Mouse (Mus musculus): ENCODE measurements around the gene Samd4b.

The Samd4b gene

DNA sequence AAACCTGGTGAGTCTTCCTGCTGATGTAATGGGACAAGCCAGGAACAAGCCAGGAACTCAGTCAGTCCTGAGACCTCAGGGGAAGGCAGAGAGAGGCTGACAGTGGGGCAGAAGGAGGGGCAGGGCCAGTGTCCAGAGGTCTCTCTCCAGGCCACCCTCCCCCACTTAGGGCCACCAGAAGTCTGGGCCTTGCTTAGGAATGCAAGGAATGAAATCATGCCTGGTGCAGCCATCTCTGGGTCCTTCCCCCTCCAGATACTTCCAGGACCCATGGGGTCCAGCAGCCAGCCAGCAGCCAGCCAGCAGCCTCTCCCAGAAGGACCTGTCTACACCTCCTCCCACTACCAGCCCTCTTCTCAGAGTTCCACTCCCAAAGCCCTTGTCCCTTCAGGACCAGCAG lies 10.3 kb downstream of the Samd4b start:
- DNase-seq, result peak; percentile 79 to 82

DNA sequence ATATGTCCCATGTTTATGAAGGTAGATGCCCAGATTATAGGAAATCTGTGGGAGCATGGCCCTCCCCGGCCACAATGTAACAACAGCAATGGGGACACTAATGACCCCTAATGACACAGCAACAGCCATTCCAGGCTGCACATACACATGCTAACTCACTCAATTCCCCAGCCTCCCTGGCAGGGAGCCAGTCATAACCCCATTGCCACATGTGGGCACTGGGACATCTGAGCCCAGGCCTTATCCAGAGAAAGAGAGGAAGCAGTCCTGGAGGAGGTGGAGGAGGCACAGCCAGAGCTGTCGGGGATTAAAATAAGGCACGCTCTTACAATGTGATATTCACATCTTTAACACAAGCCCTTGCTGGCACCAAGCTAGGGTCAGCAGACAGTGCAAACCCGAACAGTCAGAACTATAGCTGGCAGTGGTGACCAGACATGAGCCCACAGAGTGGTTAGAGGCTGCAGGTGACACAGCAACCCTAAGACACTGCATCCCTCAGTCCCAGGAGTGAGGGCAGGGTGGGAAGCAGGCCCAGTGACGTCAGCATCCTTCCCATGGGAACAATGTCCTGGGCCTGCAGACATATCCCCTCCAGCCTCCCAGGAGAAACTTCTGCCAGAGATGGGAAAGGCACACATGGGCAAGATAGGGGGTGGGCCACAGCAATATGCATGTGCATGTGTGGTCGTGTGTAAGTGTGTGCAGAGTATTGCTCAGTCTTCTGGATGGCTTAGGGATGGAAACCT lies 11.1 kb downstream of the Samd4b start:
- peak; percentile 42 to 60 for DNase-seq

DNA sequence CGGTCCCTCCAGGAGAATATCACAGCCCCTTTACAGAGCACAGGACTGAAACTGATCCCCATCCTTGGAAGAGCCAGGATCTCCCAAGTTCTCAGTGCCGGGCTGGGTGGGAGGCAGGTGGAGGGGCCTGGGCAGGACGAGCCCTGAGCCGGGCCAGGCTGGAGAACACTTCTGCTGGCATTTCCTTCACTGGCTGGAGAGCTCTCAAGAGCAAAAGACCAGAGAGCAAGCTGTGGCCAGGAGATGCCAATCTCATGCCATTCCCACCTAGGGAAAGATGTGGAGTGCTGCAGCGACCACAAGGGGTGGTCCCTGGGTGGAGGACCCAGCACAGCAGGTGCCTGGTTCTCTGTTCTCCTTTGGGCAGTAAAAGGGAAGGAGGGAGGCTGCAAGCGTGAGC lies 12.9 kb downstream of the Samd4b start:
- no peak for DNase-seq

DNA sequence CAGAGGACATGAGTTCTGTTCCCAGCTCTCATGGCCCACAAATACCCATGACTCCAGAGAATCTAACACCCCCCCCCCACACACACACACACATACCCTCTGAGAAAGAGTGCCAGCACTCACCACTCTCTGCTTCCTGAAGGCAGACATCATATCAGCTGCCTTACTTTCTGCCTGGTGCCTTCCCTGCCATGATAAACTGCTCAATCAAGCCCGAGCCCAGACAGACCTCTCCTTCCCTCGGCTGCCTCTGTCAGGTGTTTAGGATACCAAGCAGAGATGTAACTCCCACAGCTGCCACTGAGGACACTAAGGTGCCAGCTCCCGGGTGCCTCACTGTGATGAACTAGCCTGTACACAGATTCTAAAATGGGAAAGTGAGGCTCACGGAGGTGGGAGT lies 13.5 kb downstream of the Samd4b start:
- DNase-seq, result no peak

DNA sequence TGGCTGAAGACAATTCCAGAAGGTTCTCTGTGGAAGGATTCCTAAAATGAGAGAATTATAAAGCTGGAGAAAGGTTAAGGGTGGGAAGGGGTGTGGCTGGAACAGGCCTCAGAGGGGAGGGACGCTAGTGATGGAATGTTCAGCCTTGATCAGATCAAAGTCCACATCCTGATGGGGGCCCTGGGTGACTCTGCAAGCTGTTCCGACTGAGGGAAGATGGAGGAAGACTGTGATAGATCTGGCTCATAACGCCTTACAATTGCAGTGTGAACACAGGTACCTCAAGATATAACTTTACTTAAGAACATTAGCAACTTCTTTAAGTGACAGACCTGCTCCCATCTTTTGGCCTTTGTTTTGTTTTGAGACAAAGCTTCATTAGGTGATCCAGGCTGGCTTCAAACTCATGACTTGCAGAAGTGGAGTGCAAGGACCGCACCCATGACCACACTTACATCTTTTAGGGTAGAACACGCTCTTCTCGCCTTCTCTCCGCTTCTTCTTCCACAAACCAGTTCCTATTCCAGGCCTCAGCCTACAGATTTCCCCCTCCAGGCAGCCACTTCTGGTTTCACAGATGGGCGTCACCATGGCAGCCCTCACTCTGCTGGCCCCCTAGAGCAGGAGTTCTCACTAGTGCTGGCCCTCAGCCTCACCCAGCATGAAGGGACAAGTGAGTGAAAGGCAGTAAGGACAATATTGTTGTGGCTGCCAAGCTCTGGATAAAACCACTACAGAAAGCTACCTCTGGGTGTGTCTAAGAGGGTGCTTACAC lies 14.2 kb downstream of the Samd4b start:
- peak in 1 of 2 experiments; percentile 54 for DNase-seq

DNA sequence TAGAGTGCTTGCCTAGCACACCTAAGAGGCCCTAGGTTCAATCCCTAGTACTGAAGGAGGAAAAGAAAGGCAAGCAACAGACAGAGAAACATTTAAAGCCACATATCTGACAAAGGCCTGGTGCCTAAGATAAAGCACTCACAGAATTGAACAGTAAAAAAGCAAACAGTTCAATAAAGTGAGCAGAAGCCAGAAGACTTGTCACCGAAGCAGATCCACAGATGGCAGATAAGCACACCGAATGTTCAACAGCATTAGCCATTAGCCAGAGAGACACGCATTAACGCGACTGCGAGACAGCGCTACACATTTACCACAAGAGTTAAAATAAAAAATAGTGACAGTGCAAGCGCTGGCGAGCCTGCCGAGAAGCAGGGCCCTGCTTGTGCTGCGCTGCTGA lies 15.1 kb downstream of the Samd4b start:
- no peak for DNase-seq

DNA sequence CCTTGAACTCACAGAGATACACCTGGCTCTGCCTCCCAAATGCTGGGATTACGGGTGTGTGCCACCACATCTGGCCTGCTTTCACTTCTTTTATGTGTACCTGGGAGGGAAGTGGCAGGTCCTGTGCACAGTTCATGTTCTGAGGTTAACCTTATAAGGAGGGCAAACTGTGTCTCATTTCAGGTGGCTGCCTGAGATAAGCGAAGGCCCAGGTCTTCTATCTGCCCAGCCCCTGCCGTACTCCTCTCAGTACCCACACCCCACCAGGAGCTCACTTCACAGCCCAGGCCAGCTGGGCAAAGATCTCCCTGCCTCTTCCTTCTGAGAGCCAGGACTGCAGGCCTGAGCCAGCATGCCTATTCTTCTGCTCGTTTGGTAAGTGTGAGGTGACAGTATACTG lies 16.2 kb downstream of the Samd4b start:
- DNase-seq, result no peak

DNA sequence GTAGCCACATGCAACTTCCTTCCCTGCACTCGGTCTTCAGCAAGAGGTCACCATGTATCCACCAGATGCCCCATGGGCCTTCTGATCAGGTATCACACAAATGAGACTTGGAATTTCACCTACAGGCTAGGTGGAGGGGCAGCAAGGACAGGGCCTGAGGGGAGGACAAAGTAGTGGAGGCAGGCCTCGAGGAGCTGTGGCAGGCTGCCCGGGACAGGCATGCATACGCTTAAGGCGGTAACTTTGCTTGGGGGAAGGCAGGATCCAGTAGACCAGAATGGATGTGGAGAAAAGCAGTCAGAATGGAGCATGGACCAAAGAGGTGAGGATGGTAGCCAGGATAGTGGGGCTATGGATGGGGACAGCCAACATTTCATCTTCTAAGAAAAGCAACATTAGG lies 18.1 kb downstream of the Samd4b start:
- DNase-seq, result no peak

DNA sequence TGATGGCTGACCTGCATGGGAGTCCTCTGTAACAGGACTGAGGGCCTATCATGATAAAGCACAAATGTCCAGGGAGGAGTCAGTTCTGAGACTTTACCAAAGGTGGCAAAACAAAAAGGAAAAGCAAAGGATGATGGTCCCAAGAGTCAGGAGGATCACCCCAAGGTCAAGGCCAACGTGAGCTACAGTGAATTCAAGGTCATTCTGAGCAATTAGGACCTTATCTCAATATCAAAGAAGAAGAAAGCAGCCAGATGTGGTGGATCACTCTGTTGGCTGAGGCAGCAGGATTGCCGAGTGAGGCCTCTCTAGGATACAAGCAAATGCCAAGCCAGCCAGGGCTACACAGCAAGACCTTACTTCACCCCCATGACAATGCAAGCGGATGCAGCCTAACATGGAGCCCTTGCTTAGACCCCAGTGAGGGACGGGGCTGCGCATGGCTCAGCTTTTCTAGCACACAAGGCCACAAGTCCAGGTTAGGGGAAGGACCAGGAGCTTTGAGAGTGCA lies 19.3 kb downstream of the Samd4b start:
- DNase-seq, result no peak

DNA sequence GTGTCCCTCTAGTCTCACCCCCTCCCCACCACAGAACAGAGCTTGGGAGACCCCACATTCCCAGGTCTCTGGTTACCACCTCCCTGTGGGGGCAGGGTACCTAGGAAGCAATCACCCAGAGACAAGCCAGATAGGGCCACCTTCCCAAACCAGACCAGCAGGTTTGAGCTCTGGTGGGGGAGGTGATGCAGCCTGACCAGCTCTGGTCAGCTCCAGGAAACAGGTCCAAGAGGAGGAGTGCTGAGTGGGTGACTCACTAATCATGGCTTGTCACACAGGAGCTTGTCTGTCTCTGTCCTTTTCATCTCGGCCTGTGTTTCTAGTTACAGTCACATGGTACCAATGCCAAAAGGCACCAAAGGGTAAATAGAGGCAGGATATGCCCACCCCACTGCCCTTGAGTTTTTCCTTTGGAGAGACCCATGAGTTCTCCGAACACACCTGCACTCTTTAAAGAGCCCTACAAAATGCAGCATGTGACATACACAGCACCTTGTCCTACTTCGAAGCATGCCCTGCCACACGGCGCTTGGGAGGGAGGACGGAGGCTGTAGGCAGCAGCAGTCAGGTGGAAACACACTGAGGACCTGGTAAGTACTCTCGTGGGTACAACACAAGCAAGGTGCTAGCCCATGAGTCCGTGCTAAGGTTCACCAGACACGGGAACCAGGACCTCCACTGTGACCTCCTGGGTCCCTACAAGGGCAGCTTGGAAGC lies 20.0 kb downstream of the Samd4b start:
- DNase-seq, result peak; percentile 73 to 79

DNA sequence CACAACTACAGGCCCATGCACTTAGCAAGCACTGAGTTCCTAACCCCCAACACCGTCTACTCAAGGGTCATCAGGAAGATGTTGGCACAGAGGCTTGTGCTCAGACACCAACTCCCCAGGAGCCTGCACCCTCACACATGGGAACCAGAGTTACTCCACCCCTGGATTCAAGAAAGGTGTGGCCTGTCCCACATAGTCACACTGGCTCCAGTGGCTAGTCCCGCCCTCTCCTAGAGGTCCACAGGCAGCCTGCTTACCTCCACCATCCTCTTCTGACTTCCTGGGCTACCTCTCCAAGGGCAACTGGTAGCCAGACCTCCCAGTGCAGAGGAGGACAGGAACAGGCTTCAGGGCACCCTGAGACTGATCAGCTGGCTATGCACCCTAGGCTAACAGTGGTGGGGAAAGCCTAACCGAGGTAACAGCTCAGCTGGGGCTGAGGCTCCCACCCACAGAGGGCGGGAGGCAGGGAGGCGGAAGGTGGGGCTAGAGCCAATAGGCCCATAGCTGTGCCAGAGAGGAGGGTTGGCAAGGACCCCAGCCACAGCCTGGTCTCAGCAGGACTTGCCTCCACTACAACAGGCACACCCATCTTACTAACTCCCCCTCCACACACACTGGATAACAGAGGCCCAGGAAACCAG lies 21.6 kb downstream of the Samd4b start:
- peak; percentile 68 to 69 for DNase-seq

DNA sequence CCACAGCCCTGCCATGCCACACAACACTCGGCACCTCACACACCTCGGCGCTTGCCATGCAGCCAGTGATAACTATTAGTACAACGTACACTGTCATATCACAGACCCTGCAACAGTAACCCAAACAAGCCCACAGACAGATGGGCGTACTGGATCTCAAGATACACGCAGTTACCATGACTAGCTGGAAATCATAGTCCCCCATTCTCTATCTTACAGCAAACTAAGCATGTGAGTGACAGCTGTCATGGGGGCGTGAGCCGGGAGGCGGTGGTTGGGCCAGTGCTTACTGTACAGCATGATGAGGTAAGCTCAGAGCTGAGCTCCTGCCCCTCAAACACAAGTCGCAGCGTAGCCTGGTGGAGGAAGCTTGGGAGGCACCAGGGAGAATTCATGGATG lies 22.3 kb downstream of the Samd4b start:
- no peak for DNase-seq

DNA sequence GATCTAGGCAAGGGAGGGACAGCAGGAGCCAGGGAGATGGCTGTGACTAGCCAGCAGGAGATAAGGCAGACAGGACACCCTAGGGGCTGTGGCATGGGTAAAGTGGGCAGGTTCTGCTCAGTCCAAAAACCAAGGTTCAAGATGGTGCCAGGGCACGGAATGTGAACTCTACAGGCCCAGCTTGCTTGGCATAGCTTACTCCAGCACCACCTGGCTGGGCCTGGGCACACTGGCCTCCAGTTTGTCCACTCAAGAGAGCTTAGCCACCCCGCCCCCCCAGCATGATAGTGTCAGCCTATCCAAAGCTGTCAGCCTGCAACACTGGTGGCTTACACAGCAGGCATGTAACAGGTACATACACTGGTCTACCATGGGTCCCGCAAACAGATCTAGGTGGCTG lies 24.7 kb downstream of the Samd4b start:
- DNase-seq, result peak; percentile 32 to 64

DNA sequence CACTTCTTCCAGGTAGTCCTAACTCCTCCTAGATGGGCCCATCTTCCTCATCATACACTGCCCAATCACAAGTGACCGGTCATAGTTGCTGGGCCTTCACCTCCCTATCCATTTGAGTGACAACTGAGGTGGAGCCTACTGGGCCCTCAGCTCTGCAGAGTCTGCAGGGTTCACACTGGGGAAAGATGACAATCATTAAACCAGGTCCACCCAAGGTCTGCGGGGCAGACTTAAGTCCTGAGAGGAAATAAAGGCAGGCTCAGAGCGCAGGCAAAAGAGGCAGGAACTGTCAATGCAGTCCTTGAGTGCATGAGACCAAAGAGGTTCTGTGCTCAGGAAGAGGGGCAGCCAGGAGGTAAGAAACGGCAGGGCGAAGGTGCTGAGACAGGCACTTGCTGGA lies 25.3 kb downstream of the Samd4b start:
- peak; percentile 63 to 79 for DNase-seq

DNA sequence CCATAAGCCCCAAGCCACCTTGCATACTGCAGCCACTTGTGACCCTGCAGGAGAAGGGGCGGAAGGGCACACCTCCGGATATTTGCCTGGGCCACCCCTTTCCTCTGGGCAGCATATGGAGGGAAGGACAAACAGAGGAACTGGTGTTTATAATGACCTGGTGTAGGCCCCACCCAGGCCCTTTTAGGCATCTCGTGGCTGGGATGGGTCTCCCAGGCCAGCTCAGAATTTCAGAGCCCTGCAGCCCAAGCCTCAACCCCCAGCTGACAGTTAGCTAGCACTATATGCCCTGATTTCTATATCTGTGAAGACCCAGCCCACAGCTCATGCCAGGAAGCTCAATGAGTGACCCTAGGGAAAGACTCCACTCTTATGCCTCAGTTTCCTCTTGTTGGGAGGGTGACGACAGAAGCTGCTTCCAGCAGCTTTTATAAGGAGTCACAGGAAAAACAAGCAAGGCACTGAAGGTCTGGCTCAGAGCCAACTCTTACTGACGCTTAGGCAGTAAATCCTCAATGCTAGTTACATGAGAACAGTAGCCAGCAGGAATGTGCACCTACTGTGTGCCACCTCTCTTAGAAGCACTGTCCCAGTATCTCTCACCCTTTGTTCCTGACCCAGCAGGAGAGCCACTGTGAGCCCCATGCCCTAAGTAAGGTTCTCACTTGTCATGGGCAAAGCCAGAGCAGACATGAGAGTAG lies 26.8 kb downstream of the Samd4b start:
- DNase-seq, result peak; percentile 64 to 68

DNA sequence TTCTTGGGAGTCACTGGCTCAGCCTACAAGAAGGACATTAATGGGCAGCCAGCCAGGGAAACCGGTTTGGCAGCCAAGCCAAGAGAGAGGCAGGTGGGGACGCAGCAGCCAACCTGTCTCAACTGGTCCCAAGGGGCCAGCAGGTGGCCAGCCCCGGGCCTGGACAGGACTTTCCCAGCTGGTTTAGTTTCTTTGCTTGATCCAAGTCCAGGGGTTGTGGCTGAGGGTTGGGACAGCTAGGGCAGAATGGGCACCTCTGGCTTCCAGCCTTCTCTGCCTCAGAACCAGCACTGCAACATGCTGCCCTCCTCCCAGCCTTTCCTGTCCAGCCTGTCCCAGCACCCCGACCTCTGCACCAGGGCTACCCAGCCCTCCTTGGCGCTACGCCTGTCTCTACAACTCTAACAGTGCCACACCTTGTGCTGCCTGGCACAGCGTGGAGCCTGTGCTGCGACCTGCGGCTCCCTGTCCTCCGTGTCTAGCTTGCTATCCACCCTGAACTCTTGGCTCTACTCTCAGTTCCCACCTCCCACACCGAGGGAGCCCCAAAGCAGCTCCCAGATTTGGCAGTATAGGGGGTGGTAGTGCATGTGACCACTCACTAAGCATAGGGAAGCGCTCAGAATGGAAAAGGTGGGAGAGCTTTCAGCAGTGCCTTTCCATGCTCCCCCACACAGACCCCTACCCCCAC lies 27.5 kb downstream of the Samd4b start:
- peak; percentile 95 to 96 for DNase-seq

DNA sequence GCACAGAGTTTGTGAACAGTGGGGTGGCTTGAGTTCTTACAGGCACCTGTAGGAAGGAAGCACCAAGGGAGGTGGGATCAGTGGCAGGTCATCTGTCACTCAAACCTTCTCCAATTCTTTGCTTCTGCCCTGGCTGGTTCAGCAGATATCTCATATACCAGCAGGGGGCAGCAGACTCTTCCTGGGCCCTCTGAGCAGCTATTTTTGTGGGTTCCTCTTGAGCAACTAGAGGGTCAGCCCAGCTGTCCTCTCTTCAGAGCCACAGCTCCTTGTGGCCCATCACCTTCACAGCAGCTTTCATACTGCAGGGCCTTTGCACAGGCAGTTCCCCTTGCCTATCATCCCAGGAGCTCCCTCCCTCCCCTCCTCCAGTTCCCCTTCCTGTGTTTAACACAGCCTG lies 29.7 kb downstream of the Samd4b start:
- peak; percentile 64 to 79 for DNase-seq

DNA sequence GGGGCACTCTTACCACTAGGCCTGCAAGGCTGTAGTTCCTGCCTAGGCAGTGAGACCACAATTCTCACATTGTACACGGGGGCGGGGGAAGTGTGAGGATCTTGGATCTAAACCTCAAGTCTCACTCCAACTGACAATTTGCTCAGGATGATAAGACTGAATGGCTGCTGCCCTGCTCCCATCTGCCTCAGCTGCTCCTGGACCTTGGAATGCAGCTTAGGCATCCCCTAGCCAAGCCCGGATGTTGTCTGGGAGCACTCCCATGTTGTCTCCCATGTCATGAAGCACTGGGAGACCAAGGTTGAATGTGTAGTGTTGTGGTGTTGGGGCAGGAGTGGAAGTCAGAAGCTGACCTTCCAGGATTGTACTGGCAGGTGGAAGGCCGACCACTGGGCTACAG lies 30.4 kb downstream of the Samd4b start:
- DNase-seq, result no peak

DNA sequence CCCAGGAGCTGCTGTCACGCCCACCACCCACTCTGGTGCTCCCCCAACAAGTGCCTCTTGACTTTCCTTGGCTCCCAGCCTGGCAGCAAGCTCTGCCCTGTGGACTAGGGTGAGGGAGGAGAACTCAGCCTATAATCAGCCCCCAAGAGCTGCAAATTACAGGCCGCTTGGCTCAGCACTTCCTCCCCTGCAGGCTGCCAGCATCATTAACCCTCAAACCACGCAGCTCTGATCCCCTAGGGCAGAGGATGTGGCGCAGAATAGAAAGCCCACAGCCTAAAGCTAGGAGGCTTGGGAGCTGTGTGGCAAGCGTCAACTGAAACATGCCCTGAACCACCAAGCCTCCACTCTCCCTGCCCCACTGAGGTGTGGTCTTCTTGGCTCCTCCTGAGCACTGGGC lies 32.5 kb downstream of the Samd4b start:
- DNase-seq, result no peak

DNA sequence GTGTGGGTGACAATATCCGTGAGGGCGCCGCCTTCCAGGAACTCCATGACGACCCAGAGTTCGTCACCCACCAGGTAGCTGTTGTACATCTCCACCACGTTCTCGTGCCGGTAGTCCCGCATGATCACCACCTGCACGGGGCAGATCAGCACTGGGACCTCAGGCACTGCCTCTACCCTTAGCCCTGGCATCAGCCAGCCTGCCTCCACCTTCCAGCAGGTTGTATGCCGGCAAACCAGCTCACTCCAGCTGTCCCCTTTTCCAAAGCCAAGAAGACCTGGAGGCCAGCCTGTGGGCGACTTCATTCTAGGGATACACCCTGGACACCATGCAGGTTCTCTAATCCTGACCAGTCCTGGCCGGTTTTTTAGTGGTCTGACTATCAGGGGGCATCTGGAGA lies 35.0 kb downstream of the Samd4b start:
- no peak for DNase-seq

DNA sequence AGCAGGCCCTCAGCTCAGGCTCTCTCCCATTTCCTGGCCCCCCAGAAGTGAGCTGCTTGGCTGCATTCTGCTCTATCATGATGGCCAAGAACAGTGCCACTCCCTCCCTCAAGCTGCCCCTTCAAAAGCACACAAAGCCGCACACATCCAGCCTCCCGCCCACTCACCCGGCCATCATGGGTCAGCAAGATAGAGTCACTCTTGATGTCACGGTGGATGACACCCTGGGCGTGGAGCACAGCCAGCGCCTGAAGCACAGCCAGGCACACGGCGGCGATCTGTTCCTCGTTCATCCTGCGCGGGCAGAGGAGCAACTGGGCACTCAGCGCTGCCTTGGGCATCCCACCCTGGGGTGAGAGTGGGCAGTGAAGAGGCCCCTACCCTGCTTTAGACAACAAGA lies 35.6 kb downstream of the Samd4b start:
- DNase-seq, result no peak

DNA sequence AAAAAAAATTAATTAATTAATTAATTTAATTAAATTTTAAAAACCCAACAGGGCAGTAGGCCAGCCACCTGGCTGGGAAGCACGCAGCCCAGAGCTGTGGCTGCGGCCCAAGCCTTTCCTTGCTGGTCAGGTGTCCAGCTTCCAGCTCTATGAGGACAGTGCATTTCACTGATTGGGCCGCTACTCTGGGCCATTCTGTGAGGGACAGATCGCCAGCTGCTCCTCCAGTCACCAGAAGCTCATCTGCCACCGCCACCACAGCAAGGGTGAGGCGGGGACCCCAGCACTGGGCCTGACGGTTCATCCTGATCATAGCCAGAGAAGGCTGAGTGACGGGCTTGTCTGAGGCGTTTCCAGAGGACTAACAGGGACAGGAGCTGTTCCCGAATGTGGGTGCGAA lies 36.0 kb downstream of the Samd4b start:
- DNase-seq, result no peak

Data from kidney, postnatal 36 days (tissue).